Mouse (Mus musculus): ENCODE results near the gene Gm10803. TPM values are rescaled to one million over a fixed set of nuclear protein-coding genes. Genes with fewer than 3 reads are reported as not detected.
"Not testable (repeated sequence)": the region's sequence is repeated elsewhere in the genome, so short reads cannot be mapped to it uniquely, and the experiment has no call there.

Gm10803 gene
- not detected in 2 replicates for polyA plus RNA-seq (2014; fragmentation: Nextera tagmentation; extraction: Ambion mirVana)

DNA sequence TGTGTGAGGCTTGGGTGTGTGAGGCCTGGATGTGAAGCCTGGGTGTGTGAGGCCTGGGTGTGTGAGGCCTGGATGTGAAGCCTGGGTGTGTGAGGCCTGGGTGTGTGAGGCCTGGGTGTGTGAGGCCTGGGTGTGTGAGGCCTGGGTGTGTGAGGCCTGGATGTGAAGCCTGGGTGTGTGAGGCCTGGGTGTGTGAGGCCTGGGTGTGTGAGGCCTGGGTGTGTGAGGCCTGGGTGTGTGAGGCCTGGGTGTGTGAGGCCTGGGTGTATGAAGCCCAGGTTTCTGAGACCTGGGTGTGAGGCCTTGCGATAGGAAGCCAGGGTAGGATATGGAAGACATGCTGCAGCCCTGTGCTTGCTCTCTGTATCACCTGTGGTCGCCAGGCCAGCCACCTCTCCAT lies at the start of gene Gm10803:
Gm10803 (plus strand) TSS at position 301 of the 400 bp plus-strand sequence.
- H3K4me2 ChIP-seq (replicated peaks); H3K36me3 ChIP-seq (replicated peaks; ENCODE audit: control insufficient read depth, insufficient read depth); H3K4me1 ChIP-seq (replicated peaks; ENCODE audit: control insufficient read depth, insufficient read depth, low read length); H3K9me3 ChIP-seq (ENCODE audit: control insufficient read depth, low read length); H3K27me3 ChIP-seq (ENCODE audit: control insufficient read depth, insufficient read depth, low read length); ATAC-seq (ENCODE audit: low FRiP score); DNase-seq (ENCODE audit: low spot score); H3K4me3 ChIP-seq (replicated peaks; ENCODE audit: low read length); H3K27ac ChIP-seq; H3K9ac ChIP-seq: not testable (repeated sequence)
- WGBS: 95% methylated on average over 2 of the region's 2 CpGs

DNA sequence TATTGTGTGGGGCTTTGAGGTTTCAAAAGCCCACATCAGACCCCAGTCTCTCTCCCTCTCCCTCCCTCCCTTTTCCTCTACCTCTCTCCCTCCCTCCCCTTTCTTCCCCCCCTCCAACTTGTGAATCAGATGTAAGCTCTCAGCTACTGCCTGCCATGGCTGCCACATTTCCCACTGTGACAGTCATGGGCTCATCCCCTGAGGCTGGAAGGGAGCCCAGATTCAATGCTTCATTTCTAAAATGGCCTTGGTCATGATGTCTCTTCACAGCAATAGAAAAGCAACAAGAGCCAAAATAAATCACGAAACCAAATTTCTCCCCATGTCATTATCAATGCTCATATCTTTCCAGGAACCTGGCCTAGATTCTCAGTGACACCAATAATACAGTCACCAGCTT lies 49.5 kb upstream of the Gm10803 start:
- Histone ChIP-seq H3K4me3 (replicated peaks; ENCODE audit: low read length) (no peak overlapping the region), H3K27ac (no peak overlapping the region), H3K4me2 (replicated peaks) (no peak overlapping the region), H3K9ac (no peak overlapping the region), H3K4me1 (replicated peaks; ENCODE audit: control insufficient read depth, insufficient read depth, low read length) (no peaks in the 10 kb centered on the region), H3K9me3 (ENCODE audit: control insufficient read depth, low read length) (no peaks in the 10 kb centered on the region), H3K27me3 (ENCODE audit: control insufficient read depth, insufficient read depth, low read length) (no peaks in the 10 kb centered on the region), H3K36me3 (replicated peaks; ENCODE audit: control insufficient read depth, insufficient read depth) (no peaks in the 10 kb centered on the region)
- WGBS: 82% methylated on average over 1 of the region's 1 CpGs
- ATAC-seq (ENCODE audit: low FRiP score) (no peak), DNase-seq (ENCODE audit: low spot score) (no peak)

DNA sequence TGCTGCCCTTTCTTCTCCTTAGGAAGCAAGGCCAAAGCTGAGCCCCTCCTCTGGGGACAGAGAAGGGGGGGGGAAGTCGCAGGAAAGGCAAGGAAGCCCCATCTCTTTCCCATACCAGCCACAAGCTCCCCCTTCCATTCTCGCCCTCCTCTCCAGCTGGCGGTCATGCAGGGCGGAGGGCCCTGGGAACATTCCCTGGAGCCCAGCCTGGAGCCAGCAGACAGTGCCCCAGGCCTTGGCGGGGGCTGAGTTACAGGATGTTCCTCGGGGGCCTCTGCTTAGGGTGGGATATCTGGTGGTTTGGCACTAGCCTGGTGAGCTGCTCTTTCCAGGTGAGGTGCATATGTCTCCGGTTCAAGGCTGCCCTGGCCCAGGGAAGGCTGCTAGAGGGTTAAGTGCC lies 48.2 kb upstream of the Gm10803 start:
- 62% methylated on average over 7 of the region's 7 CpGs for WGBS
- no peaks in the 10 kb centered on the region for H3K36me3 ChIP-seq (replicated peaks; ENCODE audit: control insufficient read depth, insufficient read depth)
- H3K27ac ChIP-seq: no peak overlapping the region
- no peak overlapping the region for H3K4me3 ChIP-seq (replicated peaks; ENCODE audit: low read length)
- ATAC-seq (ENCODE audit: low FRiP score): no peak
- H3K27me3 ChIP-seq (ENCODE audit: control insufficient read depth, insufficient read depth, low read length): no peaks in the 10 kb centered on the region
- no peak for DNase-seq (ENCODE audit: low spot score)
- H3K4me1 ChIP-seq (replicated peaks; ENCODE audit: control insufficient read depth, insufficient read depth, low read length): no peaks in the 10 kb centered on the region
- no peak overlapping the region for H3K9ac ChIP-seq
- no peak overlapping the region for H3K4me2 ChIP-seq (replicated peaks)
- no peaks in the 10 kb centered on the region for H3K9me3 ChIP-seq (ENCODE audit: control insufficient read depth, low read length)

DNA sequence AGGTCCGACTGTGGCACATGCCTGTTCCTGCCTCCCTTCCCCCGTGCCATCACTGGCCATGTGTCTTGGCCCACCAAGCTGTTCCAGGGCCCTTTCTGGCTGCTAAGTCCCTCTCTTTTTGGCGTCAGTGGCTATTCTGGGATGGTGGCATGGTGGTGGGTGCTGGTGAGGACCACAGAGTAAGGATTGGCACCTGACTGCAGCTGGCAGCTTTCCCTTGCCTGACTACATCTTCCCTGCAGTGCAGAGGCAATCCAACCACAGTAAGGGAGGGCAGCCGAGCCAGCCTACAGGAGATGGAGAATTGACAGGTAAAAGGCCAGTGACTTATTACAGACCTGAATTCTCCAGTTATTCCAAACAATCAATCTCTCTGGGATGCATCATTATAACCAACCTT lies 45.1 kb upstream of the Gm10803 start:
- no peak overlapping the region for H3K27ac ChIP-seq
- no peak overlapping the region for H3K4me2 ChIP-seq (replicated peaks)
- no peaks in the 10 kb centered on the region for H3K9me3 ChIP-seq (ENCODE audit: control insufficient read depth, low read length)
- H3K36me3 ChIP-seq (replicated peaks; ENCODE audit: control insufficient read depth, insufficient read depth): no peaks in the 10 kb centered on the region
- no peak overlapping the region for H3K4me3 ChIP-seq (replicated peaks; ENCODE audit: low read length)
- DNase-seq (ENCODE audit: low spot score) (no peak), ATAC-seq (ENCODE audit: low FRiP score) (no peak)
- no peak overlapping the region for H3K9ac ChIP-seq
- WGBS: 82% methylated on average over 4 of the region's 4 CpGs
- no peaks in the 10 kb centered on the region for H3K27me3 ChIP-seq (ENCODE audit: control insufficient read depth, insufficient read depth, low read length)
- no peaks in the 10 kb centered on the region for H3K4me1 ChIP-seq (replicated peaks; ENCODE audit: control insufficient read depth, insufficient read depth, low read length)

DNA sequence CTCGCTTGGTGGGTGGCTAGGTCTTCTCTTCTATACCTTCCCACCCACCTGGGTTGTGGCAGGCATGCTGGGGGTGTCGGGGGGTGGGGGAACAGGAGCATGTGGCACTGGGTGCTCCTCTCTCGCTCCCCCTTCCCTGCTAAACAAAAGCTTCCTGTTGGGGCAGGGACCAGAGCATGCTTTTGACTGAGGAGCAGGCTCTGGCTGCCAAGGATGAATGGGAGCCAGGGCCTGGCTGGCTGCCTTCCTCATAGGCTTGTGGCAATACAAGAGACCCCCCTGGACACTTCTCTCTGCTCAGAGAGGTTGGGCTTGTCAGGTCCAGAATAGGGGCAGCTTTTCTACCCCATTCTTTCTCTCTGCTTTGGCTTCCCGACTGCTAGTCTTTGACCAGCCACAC lies 39.3 kb upstream of the Gm10803 start:
- WGBS: 58% methylated on average over 4 of the region's 4 CpGs
- Histone ChIP-seq H3K36me3 (replicated peaks; ENCODE audit: control insufficient read depth, insufficient read depth) (no peaks in the 10 kb centered on the region), H3K4me2 (replicated peaks) (no peak overlapping the region), H3K9ac (no peak overlapping the region), H3K27me3 (ENCODE audit: control insufficient read depth, insufficient read depth, low read length) (no peaks in the 10 kb centered on the region), H3K4me1 (replicated peaks; ENCODE audit: control insufficient read depth, insufficient read depth, low read length) (peaks cover 10% of the 10 kb centered on the region; the same call in 1 of the 2 replicates), H3K9me3 (ENCODE audit: control insufficient read depth, low read length) (no peaks in the 10 kb centered on the region), H3K4me3 (replicated peaks; ENCODE audit: low read length) (no peak overlapping the region), H3K27ac (no peak overlapping the region)
- DNase-seq (ENCODE audit: low spot score) (peak; percentile 68), ATAC-seq (ENCODE audit: low FRiP score) (peak; percentile 51; the same call in 1 of the 2 replicates)

DNA sequence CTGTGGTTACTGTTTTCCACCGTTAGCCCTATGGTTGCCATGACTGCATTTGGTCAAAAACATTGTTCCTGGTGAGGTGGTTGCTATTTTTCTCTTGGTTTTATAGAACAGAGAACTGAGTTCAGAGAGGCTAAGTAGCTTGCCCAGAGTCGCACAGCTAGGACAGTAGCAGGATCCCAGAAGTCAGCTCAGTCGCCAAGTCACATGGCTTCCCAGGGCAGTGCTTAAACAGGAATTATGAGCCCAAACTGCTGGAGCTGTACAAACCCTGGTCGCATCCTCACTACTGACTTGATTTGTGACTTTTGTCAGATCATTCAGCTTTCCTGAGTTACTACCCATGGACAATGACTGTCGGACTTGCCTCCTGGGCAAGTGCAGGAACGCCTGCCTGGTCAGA lies 38.8 kb upstream of the Gm10803 start:
- Histone ChIP-seq H3K4me1 (replicated peaks; ENCODE audit: control insufficient read depth, insufficient read depth, low read length) (peaks cover 10% of the 10 kb centered on the region; the same call in 1 of the 2 replicates), H3K9me3 (ENCODE audit: control insufficient read depth, low read length) (no peaks in the 10 kb centered on the region), H3K27ac (0 out of 2 replicates have a peak overlapping the region, but pooled peaks have one; percentile 32), H3K9ac (no peak overlapping the region), H3K27me3 (ENCODE audit: control insufficient read depth, insufficient read depth, low read length) (no peaks in the 10 kb centered on the region), H3K36me3 (replicated peaks; ENCODE audit: control insufficient read depth, insufficient read depth) (no peaks in the 10 kb centered on the region), H3K4me2 (replicated peaks) (no peak overlapping the region), H3K4me3 (replicated peaks; ENCODE audit: low read length) (no peak overlapping the region)
- 0 out of 2 replicates have a peak, but pooled peaks have one; percentile 25 for ATAC-seq (ENCODE audit: low FRiP score)
- 64% methylated on average over 6 of the region's 6 CpGs for WGBS
- DNase-seq (ENCODE audit: low spot score): no peak

DNA sequence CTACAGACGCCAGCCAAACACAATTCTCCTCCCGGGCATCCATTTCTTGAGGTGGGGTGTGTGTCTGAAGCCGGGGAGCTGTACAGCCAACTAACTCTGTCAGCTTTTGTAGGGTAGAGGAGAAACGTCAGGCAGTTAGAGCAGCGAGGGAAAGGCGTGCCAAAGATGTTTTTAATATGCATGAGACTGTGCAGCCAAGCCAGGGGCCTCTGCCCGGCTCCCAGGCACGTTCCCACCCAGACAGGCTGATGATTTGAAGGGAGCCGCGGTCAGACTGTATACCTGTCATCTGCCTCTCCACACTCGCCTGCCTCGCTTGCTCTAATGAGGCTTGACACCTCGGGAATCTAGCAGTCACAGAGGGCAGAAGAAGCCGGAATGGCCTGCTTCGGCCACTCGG lies 38.4 kb upstream of the Gm10803 start:
- no peak overlapping the region for H3K9ac ChIP-seq
- no peak for DNase-seq (ENCODE audit: low spot score)

DNA sequence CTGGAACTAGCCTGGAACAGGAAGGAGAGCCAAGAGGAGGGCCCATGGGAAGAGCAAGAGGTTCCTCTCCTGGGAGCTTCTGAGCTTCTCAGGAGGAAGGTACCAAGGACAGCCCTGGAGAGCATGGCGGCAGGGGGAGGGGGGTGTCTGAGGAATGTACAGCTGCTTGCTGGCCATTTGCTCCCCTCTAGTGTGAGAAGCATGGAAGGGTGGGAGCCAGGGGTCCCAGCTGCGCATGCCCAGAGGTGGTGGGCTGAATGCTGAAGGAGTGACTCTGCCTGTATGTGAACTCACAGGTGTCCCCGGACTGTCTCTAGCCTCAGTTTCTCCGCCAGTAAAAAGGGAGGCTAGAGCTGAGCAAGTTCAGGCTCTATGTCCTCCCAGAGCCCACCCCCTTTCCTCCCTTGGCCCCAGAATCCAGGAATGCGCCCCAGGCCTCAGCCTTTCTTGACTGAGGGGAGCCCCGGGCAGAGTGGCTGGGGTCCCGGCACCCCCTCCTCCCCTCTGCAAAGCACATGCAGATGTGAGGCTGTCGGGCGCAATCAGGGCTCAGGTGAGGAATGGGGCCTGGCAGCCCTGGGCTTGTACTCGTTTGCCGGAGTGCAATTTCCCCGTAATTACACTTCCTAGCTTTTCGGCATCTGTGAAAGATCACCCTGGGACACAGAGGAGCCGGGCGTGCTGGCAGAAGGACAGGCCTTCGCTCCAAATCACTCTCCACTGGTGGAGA lies 35.2 kb upstream of the Gm10803 start:
- WGBS: 81% methylated on average over 16 of the region's 16 CpGs
- Histone ChIP-seq H3K27ac (no peak overlapping the region), H3K36me3 (replicated peaks; ENCODE audit: control insufficient read depth, insufficient read depth) (no peaks in the 10 kb centered on the region), H3K4me3 (replicated peaks; ENCODE audit: low read length) (no peak overlapping the region), H3K9ac (no peak overlapping the region), H3K9me3 (ENCODE audit: control insufficient read depth, low read length) (no peaks in the 10 kb centered on the region), H3K27me3 (ENCODE audit: control insufficient read depth, insufficient read depth, low read length) (no peaks in the 10 kb centered on the region), H3K4me1 (replicated peaks; ENCODE audit: control insufficient read depth, insufficient read depth, low read length) (peaks cover 10% of the 10 kb centered on the region; the same call in 1 of the 2 replicates), H3K4me2 (replicated peaks) (no peak overlapping the region)
- no peak for ATAC-seq (ENCODE audit: low FRiP score)
- DNase-seq (ENCODE audit: low spot score): no peak

More for the DNA sequence above, 38.4 kb upstream of the Gm10803 start:
- Histone ChIP-seq H3K4me1 (replicated peaks; ENCODE audit: control insufficient read depth, insufficient read depth, low read length) (peaks cover 10% of the 10 kb centered on the region; the same call in 1 of the 2 replicates), H3K27ac (0 out of 2 replicates have a peak overlapping the region, but pooled peaks have one; percentile 32), H3K4me3 (replicated peaks; ENCODE audit: low read length) (no peak overlapping the region), H3K36me3 (replicated peaks; ENCODE audit: control insufficient read depth, insufficient read depth) (no peaks in the 10 kb centered on the region), H3K4me2 (replicated peaks) (peak overlapping the region; percentile 8; the same call in 1 of the 2 replicates), H3K27me3 (ENCODE audit: control insufficient read depth, insufficient read depth, low read length) (no peaks in the 10 kb centered on the region), H3K9me3 (ENCODE audit: control insufficient read depth, low read length) (no peaks in the 10 kb centered on the region)
- ATAC-seq (ENCODE audit: low FRiP score): peak; percentile 44; the same call in 1 of the 2 replicates
- WGBS: 34% methylated on average over 16 of the region's 16 CpGs

DNA sequence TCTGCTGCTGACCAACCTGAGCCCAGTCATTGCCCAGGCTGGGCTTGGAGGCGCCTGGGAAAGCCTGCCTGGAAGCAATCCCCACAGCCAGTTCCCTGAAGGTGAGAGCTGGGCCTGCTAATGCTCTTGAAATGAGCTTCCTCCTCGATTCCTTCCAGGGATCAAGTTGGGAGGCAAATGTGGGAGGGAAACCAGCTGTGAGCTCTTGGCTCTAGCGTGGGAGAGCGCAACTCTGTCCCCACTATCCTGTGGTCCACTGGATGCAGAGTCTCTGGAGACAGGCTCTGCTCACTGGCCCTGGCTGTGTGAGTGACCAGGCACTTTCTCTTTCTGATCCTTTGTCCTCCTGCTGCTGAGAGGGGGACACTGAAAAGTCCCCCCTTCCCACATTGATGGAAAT lies 30.8 kb upstream of the Gm10803 start:
- WGBS: 69% methylated on average over 4 of the region's 4 CpGs
- H3K4me3 ChIP-seq (replicated peaks; ENCODE audit: low read length): no peak overlapping the region
- H3K9me3 ChIP-seq (ENCODE audit: control insufficient read depth, low read length): no peaks in the 10 kb centered on the region
- H3K9ac ChIP-seq: no peak overlapping the region
- H3K27me3 ChIP-seq (ENCODE audit: control insufficient read depth, insufficient read depth, low read length): no peaks in the 10 kb centered on the region
- H3K4me1 ChIP-seq (replicated peaks; ENCODE audit: control insufficient read depth, insufficient read depth, low read length): no peaks in the 10 kb centered on the region
- ATAC-seq (ENCODE audit: low FRiP score): no peak
- no peaks in the 10 kb centered on the region for H3K36me3 ChIP-seq (replicated peaks; ENCODE audit: control insufficient read depth, insufficient read depth)
- DNase-seq (ENCODE audit: low spot score): no peak
- no peak overlapping the region for H3K4me2 ChIP-seq (replicated peaks)
- no peak overlapping the region for H3K27ac ChIP-seq
